Mouse (Mus musculus): Measurements from ENCODE around the gene Ephb1.

Ephb1 gene

DNA sequence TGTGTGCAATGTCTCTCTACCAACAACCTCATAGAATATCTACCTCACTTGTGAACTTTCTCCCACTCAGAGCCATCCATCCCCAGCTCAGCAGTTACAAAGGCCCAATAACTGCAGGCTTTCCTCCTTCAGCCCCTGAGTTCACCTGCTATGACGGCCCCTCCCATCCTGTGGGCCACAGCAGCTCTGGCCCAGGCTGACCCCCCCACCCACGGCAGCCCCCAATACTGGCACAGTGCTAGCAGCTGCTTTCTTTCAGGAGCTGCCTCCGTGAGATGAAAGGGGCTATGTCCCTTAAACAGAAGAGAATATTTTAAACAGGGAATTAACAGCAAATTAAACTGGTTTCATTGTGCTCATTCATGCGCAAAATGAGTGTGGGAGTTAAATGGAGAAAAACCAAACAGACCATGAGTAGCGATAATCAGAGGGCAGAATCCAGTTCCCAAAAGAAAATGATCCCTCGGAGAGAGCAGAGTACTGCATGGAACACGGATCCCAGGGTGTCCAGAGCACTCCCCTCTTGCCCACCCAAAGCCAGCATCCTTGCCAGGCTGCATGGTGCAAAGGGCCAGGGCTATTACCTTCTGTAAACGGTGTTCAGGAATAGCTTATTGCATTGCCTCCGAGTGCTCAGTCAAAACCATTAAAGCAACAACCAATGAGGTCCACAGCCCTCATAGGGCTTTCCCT lies 105.2 kb downstream of the Ephb1 start:
- peak; percentile 45 for DNase-seq (ENCODE audit: low read depth, low spot score)

DNA sequence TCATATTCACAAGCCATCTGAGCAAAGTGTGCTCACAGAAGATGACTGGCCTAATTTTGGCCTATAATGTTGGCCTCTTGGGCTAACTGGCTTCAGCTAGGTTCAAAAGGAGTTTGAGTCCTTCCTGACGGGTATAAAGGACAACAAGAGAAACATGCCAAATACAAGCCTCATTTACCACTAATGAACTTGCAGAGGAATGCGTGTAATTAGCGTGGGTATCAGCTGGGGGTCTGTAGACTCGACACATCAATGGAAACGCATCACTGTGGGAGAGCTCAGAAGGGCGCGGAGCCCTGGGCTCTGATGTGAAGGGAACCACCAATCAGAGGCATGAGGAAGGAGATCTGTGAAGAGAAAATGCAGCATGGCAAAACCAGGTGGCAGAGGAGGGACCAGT lies 108.9 kb downstream of the Ephb1 start:
- no peak for DNase-seq (ENCODE audit: low read depth, low spot score)

DNA sequence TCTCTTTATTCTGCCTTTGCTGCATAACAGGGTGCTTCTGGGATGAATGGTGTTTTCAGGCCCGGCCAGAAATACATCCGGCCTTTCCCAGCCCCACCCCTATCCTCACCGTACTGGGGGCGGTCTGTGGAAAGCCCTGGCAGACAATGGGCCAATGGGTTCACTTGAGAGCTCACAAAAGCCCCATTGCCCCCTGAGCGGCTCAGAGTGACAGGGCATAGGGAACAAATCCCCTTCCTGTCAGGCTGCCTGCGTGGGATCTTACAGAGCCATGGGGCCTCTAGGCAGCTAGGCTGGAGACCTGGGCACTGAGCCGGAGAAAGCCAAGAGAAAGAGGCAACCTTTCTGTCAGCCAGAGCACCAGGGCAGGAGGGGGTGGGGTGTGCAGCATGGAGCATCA lies 111.2 kb downstream of the Ephb1 start:
- peak; percentile 60 for DNase-seq (ENCODE audit: low read depth, low spot score)

- peak; percentile 82 for DNase-seq (ENCODE audit: low read depth, low spot score)
Measured at GRCm38 (mm10) chr9:102241546-102241945, 112.9 kb downstream of the Ephb1 start.

GRCm38 (mm10) chr9:102240215-102240614 lies 114.3 kb downstream of the Ephb1 start:
- peak; percentile 73 for DNase-seq (ENCODE audit: low read depth, low spot score)

DNA sequence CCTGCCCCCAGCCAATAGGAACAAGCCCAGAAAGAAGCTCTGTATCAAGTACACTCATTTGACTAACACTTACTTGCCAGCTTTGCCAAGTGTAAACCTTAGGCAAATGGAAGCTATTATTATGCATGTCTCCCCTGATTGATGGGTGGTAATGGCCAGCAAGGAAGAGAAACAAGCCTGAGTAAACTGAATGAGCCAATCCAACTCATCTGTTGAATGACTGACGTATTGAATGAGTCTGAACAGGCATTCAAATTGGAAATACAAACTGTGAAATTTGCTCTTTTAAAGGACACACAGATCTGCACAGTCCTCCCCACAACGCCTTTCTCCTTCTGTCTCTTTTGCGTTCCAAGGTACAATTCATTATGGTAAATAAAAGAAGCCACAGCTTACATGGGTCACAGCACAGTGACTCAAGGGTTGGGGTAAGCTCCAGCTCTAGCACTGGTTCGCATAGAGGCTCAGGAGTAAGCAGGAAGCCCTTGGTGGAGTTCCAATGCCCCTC lies 119.0 kb downstream of the Ephb1 start:
- DNase-seq (ENCODE audit: low read depth, low spot score): peak; percentile 18

DNA sequence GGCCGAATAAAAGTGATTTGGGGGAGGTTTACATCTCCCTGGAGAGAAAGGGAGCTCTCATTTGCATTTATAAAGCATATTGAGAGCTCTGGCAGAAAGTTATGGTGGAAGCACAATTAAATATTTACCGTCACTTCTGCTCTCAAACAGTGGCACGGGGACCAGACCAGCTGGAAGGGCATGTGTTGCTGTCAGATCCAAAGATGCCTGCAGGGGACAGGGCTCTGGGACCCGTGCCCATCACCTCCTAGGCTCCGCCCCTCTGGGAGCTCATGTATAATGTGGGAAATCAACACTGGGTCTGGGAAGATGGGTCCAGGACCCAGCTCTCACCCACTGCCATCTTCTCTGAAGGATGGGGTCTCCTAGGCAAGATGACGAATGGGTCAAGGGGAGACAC lies 123.2 kb downstream of the Ephb1 start:
- DNase-seq (ENCODE audit: low read depth, low spot score): peak; percentile 68

- DNase-seq (ENCODE audit: low read depth, low spot score): peak; percentile 44
Measured at GRCm38 (mm10) chr9:102216746-102217566, 137.5 kb downstream of the Ephb1 start.

GRCm38 (mm10) chr9:102212036-102212383 lies 142.5 kb downstream of the Ephb1 start:
- no peak for DNase-seq (ENCODE audit: low read depth, low spot score)

DNA sequence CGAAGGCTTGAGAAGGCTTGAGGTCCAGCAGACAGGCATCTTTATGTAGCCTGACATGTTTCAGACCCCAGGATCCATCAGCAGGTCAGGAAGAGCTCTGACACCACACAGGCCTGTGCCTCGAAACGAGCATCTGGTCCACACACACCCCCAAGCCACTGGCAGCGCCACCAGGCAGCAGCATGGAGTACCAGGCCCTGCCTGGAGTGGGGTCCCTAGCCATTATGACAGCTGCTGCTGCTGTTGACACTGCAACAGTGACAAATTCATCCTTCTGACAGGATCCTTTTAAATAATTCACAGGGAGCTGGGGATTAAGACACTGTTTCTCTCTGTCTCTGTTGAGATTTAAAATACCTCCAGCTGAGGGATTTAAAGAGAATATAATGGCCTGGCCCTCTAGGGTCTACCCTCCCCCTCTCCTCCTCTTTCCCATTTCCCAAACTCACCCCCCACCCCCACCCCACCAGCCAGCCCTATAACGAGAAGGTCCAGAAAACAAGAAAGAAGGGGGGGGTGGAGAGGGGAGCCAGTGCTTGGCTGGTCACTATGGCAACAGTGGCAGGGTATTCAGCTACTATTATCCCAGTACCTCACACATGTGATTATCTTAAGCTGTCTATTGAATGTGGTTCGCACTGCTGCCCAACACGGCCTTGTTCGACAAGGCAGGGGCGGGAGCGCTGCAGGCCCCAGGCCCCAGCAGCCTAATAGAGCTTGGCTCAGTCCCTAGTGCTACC lies 143.0 kb downstream of the Ephb1 start:
- peak; percentile 48 for DNase-seq (ENCODE audit: low read depth, low spot score)

- no peak for DNase-seq (ENCODE audit: low read depth, low spot score)
Measured at GRCm38 (mm10) chr9:102205518-102205917, 149.0 kb downstream of the Ephb1 start.

DNA sequence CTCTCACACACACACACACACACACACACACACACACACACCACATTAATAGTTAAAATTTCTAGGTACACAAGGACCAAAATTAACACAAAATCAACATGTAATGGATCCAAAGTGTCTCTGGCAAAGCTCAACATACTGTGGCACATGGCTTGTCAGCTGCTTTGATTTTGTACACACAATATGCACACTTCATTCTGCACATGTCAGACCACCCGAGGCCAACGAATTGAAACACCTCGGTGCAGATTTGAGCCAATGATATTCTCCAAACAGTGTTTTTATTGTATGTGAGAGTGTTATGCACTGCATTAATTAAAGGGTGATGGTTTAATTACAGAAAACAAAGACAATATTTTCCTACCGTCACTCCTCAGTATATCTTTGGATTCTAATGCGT lies 152.6 kb downstream of the Ephb1 start:
- DNase-seq (ENCODE audit: low read depth, low spot score): no peak

DNA sequence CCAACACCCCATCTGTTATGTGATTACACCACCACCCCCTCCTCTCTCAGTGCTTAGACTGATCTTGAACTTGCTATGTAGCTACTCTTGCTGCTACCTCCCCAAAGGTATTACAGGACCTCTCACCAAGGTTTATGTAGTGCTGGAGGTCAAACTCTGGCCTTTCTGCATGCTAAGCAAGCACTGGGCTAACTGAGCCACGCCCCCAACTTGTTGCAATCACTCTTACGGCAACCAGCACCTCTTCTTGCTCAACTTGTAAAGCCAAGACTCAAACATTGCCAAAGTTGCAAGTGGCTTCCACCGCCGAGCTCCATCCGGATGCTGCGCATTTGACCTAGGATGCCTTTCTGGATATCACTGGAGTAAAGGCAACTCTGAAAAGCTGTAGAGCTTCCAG lies 157.6 kb downstream of the Ephb1 start:
- no peak for DNase-seq (ENCODE audit: low read depth, low spot score)

- no peak for DNase-seq (ENCODE audit: low read depth, low spot score)
Measured at GRCm38 (mm10) chr9:102194063-102194462, 160.4 kb downstream of the Ephb1 start.

DNA sequence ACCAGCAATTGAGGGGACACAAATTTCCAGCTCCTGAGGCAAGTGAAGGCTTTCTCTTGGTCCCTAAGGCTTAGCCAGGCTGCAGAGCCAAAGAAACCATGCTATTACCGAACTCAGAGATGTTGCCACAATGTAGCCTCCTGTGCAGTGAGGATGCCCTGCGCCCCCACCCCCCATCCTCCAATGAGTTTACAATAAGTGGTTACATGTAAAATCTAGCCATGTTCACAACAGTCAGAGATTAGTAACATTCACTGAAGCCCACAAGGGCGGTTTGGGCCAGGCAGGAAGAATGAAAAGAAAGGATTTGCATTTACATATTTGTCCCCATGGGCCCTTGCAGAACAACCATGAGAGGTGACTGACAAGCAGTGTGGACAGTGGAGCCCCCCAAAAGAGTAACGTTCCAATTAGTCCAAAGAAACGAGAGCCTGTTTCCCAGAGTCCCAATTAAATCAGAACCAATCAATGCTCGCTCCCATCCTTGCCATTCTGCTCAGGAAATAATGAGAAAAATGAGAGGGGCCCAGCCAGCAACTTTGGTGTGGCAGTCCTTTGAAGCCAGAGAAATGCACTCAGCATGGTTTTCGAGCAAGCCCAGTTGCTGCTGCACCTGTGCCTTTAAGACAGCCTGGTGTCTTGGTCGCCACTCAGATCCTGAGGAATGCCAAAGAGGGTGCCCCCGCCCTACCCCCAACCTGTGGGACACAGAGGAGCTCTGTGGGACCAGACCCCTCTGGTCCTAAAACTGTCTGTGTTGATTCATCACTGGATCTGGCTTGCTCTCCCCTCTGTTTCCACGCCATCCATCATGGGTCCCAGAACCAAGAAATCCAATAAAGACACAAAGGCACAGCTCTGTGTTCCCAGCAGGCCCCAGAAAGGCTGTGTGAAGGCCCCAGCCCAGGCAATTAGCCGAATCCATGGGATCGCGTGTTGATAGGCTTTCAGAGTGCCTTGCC lies 161.5 kb downstream of the Ephb1 start:
- no peak for DNase-seq (ENCODE audit: low read depth, low spot score)

- DNase-seq (ENCODE audit: low read depth, low spot score): no peak
Measured at GRCm38 (mm10) chr9:102190058-102190457, 164.4 kb downstream of the Ephb1 start.

DNA sequence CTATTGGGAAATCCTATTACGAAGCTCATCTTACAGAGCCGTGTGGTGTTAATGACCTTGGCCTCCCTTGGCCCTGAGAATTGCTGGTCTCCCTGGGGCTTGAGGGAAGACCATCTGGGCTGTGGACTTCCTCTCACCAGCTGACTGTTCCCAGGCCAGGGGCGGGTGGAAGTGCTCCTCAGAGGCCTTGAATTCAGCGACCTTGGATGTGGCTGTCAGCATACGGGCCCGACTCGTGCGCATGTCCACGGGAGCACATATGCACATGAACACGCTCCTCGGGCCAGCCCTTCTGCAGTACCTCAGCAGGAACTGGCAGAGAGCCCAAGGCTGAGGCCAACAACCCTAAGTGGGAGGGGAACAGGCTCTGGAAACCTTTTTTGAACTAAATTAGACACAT lies 165.1 kb downstream of the Ephb1 start:
- peak; percentile 96 for DNase-seq (ENCODE audit: low read depth, low spot score)

DNA sequence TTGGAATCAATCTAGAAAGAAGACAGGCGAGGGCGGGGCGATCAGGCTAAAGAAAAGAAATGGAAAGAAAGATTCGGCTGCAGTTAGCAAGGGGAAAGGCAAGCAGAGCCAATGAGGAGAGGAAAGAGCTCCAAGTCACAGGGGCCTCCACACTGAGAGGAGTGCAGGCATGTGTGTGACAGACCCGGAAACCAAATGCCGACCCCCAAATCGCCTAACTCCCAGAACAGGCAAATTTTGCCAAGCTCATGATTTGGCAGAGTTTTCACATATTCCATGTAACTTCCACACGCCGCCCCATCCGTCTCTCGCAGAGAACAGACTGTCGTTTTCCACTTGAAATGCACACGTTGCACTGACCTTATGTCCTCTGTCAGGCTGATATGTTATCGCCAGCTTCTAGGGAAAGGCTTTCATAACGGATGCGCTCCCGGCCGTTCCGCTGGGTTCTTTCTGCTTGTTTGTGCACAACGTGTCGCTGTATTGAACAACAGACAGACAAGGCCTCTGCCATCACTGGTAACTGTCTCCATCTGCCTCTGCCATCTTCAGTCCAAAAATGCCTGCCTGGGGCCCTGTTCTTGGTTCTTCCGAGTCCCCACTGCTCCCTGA lies 170.7 kb downstream of the Ephb1 start:
- peak; percentile 75 for DNase-seq (ENCODE audit: low read depth, low spot score)

GRCm38 (mm10) chr9:102181810-102182490 lies 172.5 kb downstream of the Ephb1 start:
- peak; percentile 34 for DNase-seq (ENCODE audit: low read depth, low spot score)

- no peak for DNase-seq (ENCODE audit: low read depth, low spot score)
Measured at GRCm38 (mm10) chr9:102181276-102181675, 173.2 kb downstream of the Ephb1 start.

All from brain, adult 2 months (tissue).